Mouse (Mus musculus) stomach, postnatal 0 days (tissue): ENCODE data around the gene Bcat2. TPM values are rescaled to one million over a fixed set of nuclear protein-coding genes. Genes with fewer than 3 reads are reported as not detected.

ENCODE experiments used
- ATAC-seq: fragments of 200-750 bp; cut with Nextera tagmentation; 2 replicates; pipeline ENCODE4 v1.8.0; 2017; ENCODE audit not compliant: low FRiP score, low TSS enrichment
- DNase-seq: peaks from one replicate; pipeline ENCODE4 v3.0.0-alpha.2; 2016; ENCODE audit warnings: low spot score
- H3K27ac ChIP-seq: fragments of 300-500 bp; sonication (generic); replicated peaks from 2 replicates; pipeline ENCODE4 v1.5.1; 2014; ENCODE audit warnings: mild to moderate bottlenecking, control low read depth
- H3K27me3 ChIP-seq: fragments of 300-500 bp; sonication (generic); 2 replicates; pipeline ENCODE4 v1.6.1; 2014; ENCODE audit warnings: low read length; ENCODE audit not compliant: control insufficient read depth, insufficient read depth
- H3K36me3 ChIP-seq: fragments of 300-500 bp; sonication (generic); 2 replicates; pipeline ENCODE4 v1.6.1; 2014; ENCODE audit warnings: low read length, mixed read lengths; ENCODE audit not compliant: control insufficient read depth, insufficient read depth
- H3K4me1 ChIP-seq: fragments of 300-500 bp; sonication (generic); replicated peaks from 2 replicates; pipeline ENCODE4 v1.6.1; 2014; ENCODE audit warnings: antibody characterized with exemption; ENCODE audit not compliant: control insufficient read depth, insufficient read depth
- H3K4me2 ChIP-seq: fragments of 300-500 bp; sonication (generic); replicated peaks from 2 replicates; pipeline ENCODE4 v1.6.1; 2014; ENCODE audit warnings: low read depth, mild to moderate bottlenecking, control low read depth, moderate library complexity
- H3K4me3 ChIP-seq: fragments of 300-500 bp; sonication (generic); 2 replicates; pipeline ENCODE4 v1.5.1; 2014; ENCODE audit warnings: low read depth, low read length, control low read depth
- H3K9ac ChIP-seq: fragments of 300-500 bp; sonication (generic); 2 replicates; pipeline ENCODE4 v1.6.1; 2014; ENCODE audit warnings: mild to moderate bottlenecking, low read length, control low read depth, mixed read lengths
- H3K9me3 ChIP-seq: fragments of 300-500 bp; sonication (generic); 2 replicates; pipeline ENCODE4 v1.6.1; 2016; ENCODE audit warnings: low read length; ENCODE audit not compliant: control insufficient read depth
- CTCF ChIP-seq: IDR thresholded peaks from 2 replicates; pipeline ENCODE4 v1.5.1; 2016; ENCODE audit warnings: antibody characterized with exemption, low read depth, mild to moderate bottlenecking, moderate library complexity
- EP300 ChIP-seq: optimal IDR thresholded peaks from 2 replicates; pipeline ENCODE3; 2016; ENCODE audit warnings: antibody characterized with exemption
- WGBS: fragments of 180-500 bp; shearing (Covaris S2); extraction: QIAGEN DNeasy Blood & Tissue Kit; methylation state at CpG from one replicate; pipeline ENCODE4 v1.1.7; 2014; 5-methylcytosine and 5-hydroxymethylcytosine counted together
- polyA plus RNA-seq: library from polyadenylated mRNA; unstranded; fragments of >200 nt; fragmentation: Nextera tagmentation; extraction: Ambion mirVana; gene quantifications from 2 replicates; pipeline ENCODE4 v1.2.1, GENCODE M21; 2015

The Bcat2 gene
- polyA plus RNA-seq, 1 experiment from 2014 or later, result 101 TPM

GRCm38 (mm10) chr7:45553990-45554389 is 16.0 kb upstream of the Bcat2 start:
- DNase-seq, result no peak
- Histone ChIP-seq H3K4me2 (no peak overlapping the region), H3K27me3 (no peaks in the 10 kb centered on the region), H3K27ac (no peak overlapping the region), H3K4me3 (no peak overlapping the region), H3K4me1 (no peaks in the 10 kb centered on the region), H3K9me3 (no peaks in the 10 kb centered on the region), H3K9ac (no peak overlapping the region), H3K36me3 (no peaks in the 10 kb centered on the region)
- no peak for TF ChIP-seq EP300
- TF ChIP-seq CTCF, result no peak
- 94% methylated on average over 2 of the region's 2 CpGs for WGBS
- no peak for ATAC-seq

- 39% methylated on average over 8 of the region's 8 CpGs for WGBS
- DNase-seq, result no peak
- Histone ChIP-seq H3K9ac (no peak within 1 kb of the TSS), H3K9me3 (no peaks in the 10 kb centered on the region), H3K27me3 (no peaks in the 10 kb centered on the region), H3K36me3 (no peaks in the 10 kb centered on the region), H3K4me2 (no peak within 1 kb of the TSS), H3K4me3 (no peak within 1 kb of the TSS), H3K27ac (no peak within 1 kb of the TSS), H3K4me1 (no peaks in the 10 kb centered on the region)
- TF ChIP-seq CTCF, result no peak
- TF ChIP-seq EP300, result no peak
- ATAC-seq, result no peak
Measured at GRCm38 (mm10) chr7:45554744-45555143, 15.2 kb upstream of the Bcat2 start, which contains the start of gene Hsd17b14. TSS of gene Hsd17b14 (plus strand) at chr7:45554893.

GRCm38 (mm10) chr7:45555787-45556186 is 14.2 kb upstream of the Bcat2 start:
- peak; percentile 90 for TF ChIP-seq CTCF
- TF ChIP-seq EP300, result no peak
- H3K9ac ChIP-seq, result no peak overlapping the region
- DNase-seq, result peak; percentile 88

GRCm38 (mm10) chr7:45558907-45559306 is 11.0 kb upstream of the Bcat2 start:
- Histone ChIP-seq H3K27me3 (no peaks in the 10 kb centered on the region), H3K4me2 (no peak overlapping the region), H3K4me3 (no peak overlapping the region), H3K9ac (no peak overlapping the region), H3K4me1 (0 out of 2 replicates have a peak, but pooled peaks cover 2% of the 10 kb centered on the region), H3K9me3 (no peaks in the 10 kb centered on the region), H3K36me3 (no peaks in the 10 kb centered on the region), H3K27ac (peak overlapping the region; percentile 74)
- DNase-seq (peak; percentile 75), ATAC-seq (peak; percentile 63)
- TF ChIP-seq CTCF (no peak), EP300 (no peak)
- 20% methylated on average over 5 of the region's 6 CpGs for WGBS

More at GRCm38 (mm10) chr7:45555787-45556186, 14.2 kb upstream of the Bcat2 start:
- H3K9me3 ChIP-seq, result no peaks in the 10 kb centered on the region
- H3K36me3 ChIP-seq, result no peaks in the 10 kb centered on the region
- H3K27me3 ChIP-seq, result no peaks in the 10 kb centered on the region
- ATAC-seq, result no peak
- H3K4me3 ChIP-seq, result no peak overlapping the region
- no peaks in the 10 kb centered on the region for H3K4me1 ChIP-seq
- no peak overlapping the region for H3K4me2 ChIP-seq
- no peak overlapping the region for H3K27ac ChIP-seq
- 22% methylated on average over 8 of the region's 8 CpGs for WGBS

- 69% methylated on average over 7 of the region's 7 CpGs for WGBS
- no peaks in the 10 kb centered on the region for H3K9me3 ChIP-seq
- H3K27ac ChIP-seq, result no peak overlapping the region
- no peaks in the 10 kb centered on the region for H3K27me3 ChIP-seq
- DNase-seq, result no peak
- no peaks in the 10 kb centered on the region for H3K36me3 ChIP-seq
- no peak overlapping the region for H3K4me2 ChIP-seq
- no peak overlapping the region for H3K9ac ChIP-seq
- 0 out of 2 replicates have a peak, but pooled peaks cover 2% of the 10 kb centered on the region for H3K4me1 ChIP-seq
- no peak overlapping the region for H3K4me3 ChIP-seq
- ATAC-seq, result no peak
- TF ChIP-seq EP300 (no peak), CTCF (no peak)
Measured at GRCm38 (mm10) chr7:45560241-45560640, 9.7 kb upstream of the Bcat2 start.

- Histone ChIP-seq H3K27me3 (no peaks in the 10 kb centered on the region), H3K36me3 (no peaks in the 10 kb centered on the region), H3K4me2 (peak overlapping the region; percentile 34; the same call in 1 of the 2 replicates), H3K4me1 (0 out of 2 replicates have a peak, but pooled peaks cover 2% of the 10 kb centered on the region), H3K27ac (no peak overlapping the region), H3K9me3 (no peaks in the 10 kb centered on the region), H3K4me3 (no peak overlapping the region), H3K9ac (no peak overlapping the region)
- peak; percentile 86 for DNase-seq
- ATAC-seq, result peak; percentile 31; the same call in 1 of the 2 replicates
- 17% methylated on average over 17 of the region's 17 CpGs for WGBS
- TF ChIP-seq EP300 (no peak), CTCF (peak; percentile 97)
Measured at GRCm38 (mm10) chr7:45560843-45561623, 8.9 kb upstream of the Bcat2 start.
